Mouse (Mus musculus): ENCODE results near the gene Sp100. TPM values are rescaled to one million over a fixed set of nuclear protein-coding genes. Genes with fewer than 3 reads are reported as not detected.

The Sp100 gene
- total and polyA plus RNA-seq, 2 experiments, result 3.2 to 14.6 TPM

- no peak for DNase-seq (ENCODE audit: extremely low read depth, low read depth, low spot score)
- no peak overlapping the region for H3K9ac ChIP-seq (ENCODE audit: low read depth, low read length)
- H3K79me2 ChIP-seq (ENCODE audit: control insufficient read depth, insufficient read depth, low read length), result no peaks in the 10 kb centered on the region
- WGBS, result 83% methylated on average over 6 of the region's 6 CpGs
- H3K27me3 ChIP-seq (ENCODE audit: control insufficient read depth, insufficient read depth, low read length), result no peaks in the 10 kb centered on the region
- no peaks in the 10 kb centered on the region for H3K4me1 ChIP-seq (ENCODE audit: control insufficient read depth, insufficient read depth, low read length)
- no peaks in the 10 kb centered on the region for H3K36me3 ChIP-seq (ENCODE audit: control insufficient read depth, insufficient read depth, low read length)
- no peak for TF ChIP-seq CTCF (IDR thresholded peaks at IDR 0.05; ENCODE audit: low read depth, low read length)
- no peak for TF ChIP-seq POLR2A (IDR thresholded peaks at IDR 0.05; ENCODE audit: extremely low read depth, insufficient read depth, low read length)
- no peak overlapping the region for H3K27ac ChIP-seq (replicated peaks; ENCODE audit: insufficient read depth, low read depth, low read length)
- no peak overlapping the region for H3K4me3 ChIP-seq (ENCODE audit: insufficient read depth, low read depth, low read length)
These were observed 91.1 kb downstream of the Sp100 start for GRCm38 (mm10) chr1:85740923-85741322.

GRCm38 (mm10) chr1:85742333-85742732 lies 92.5 kb downstream of the Sp100 start:
- TF ChIP-seq CTCF (IDR thresholded peaks at IDR 0.05; ENCODE audit: low read depth, low read length) (no peak), POLR2A (IDR thresholded peaks at IDR 0.05; ENCODE audit: extremely low read depth, insufficient read depth, low read length) (no peak)
- DNase-seq (ENCODE audit: extremely low read depth, low read depth, low spot score), result no peak
- H3K4me3 ChIP-seq (ENCODE audit: insufficient read depth, low read depth, low read length), result no peak overlapping the region
- WGBS, result 81% methylated on average over 5 of the region's 5 CpGs
- no peaks in the 10 kb centered on the region for H3K4me1 ChIP-seq (ENCODE audit: control insufficient read depth, insufficient read depth, low read length)
- H3K27me3 ChIP-seq (ENCODE audit: control insufficient read depth, insufficient read depth, low read length), result no peaks in the 10 kb centered on the region
- H3K27ac ChIP-seq (replicated peaks; ENCODE audit: insufficient read depth, low read depth, low read length), result no peak overlapping the region
- no peaks in the 10 kb centered on the region for H3K79me2 ChIP-seq (ENCODE audit: control insufficient read depth, insufficient read depth, low read length)
- no peaks in the 10 kb centered on the region for H3K36me3 ChIP-seq (ENCODE audit: control insufficient read depth, insufficient read depth, low read length)
- H3K9ac ChIP-seq (ENCODE audit: low read depth, low read length), result no peak overlapping the region

- TF ChIP-seq POLR2A (IDR thresholded peaks at IDR 0.05; ENCODE audit: extremely low read depth, insufficient read depth, low read length) (no peak), CTCF (IDR thresholded peaks at IDR 0.05; ENCODE audit: low read depth, low read length) (no peak)
- 30% methylated on average over 2 of the region's 2 CpGs for WGBS
- no peak overlapping the region for H3K9ac ChIP-seq (ENCODE audit: low read depth, low read length)
- H3K79me2 ChIP-seq (ENCODE audit: control insufficient read depth, insufficient read depth, low read length), result no peaks in the 10 kb centered on the region
- H3K4me1 ChIP-seq (ENCODE audit: control insufficient read depth, insufficient read depth, low read length), result no peaks in the 10 kb centered on the region
- no peak overlapping the region for H3K27ac ChIP-seq (replicated peaks; ENCODE audit: insufficient read depth, low read depth, low read length)
- H3K4me3 ChIP-seq (ENCODE audit: insufficient read depth, low read depth, low read length), result no peak overlapping the region
- no peaks in the 10 kb centered on the region for H3K36me3 ChIP-seq (ENCODE audit: control insufficient read depth, insufficient read depth, low read length)
- no peaks in the 10 kb centered on the region for H3K27me3 ChIP-seq (ENCODE audit: control insufficient read depth, insufficient read depth, low read length)
- no peak for DNase-seq (ENCODE audit: extremely low read depth, low read depth, low spot score)
These were observed 93.2 kb downstream of the Sp100 start for GRCm38 (mm10) chr1:85742916-85743505.

GRCm38 (mm10) chr1:85744539-85744938 lies 94.8 kb downstream of the Sp100 start:
- no peaks in the 10 kb centered on the region for H3K36me3 ChIP-seq (ENCODE audit: control insufficient read depth, insufficient read depth, low read length)
- no peak overlapping the region for H3K4me3 ChIP-seq (ENCODE audit: insufficient read depth, low read depth, low read length)
- 52% methylated on average over 3 of the region's 3 CpGs for WGBS
- no peaks in the 10 kb centered on the region for H3K79me2 ChIP-seq (ENCODE audit: control insufficient read depth, insufficient read depth, low read length)
- no peak overlapping the region for H3K9ac ChIP-seq (ENCODE audit: low read depth, low read length)
- H3K27ac ChIP-seq (replicated peaks; ENCODE audit: insufficient read depth, low read depth, low read length), result no peak overlapping the region
- no peaks in the 10 kb centered on the region for H3K4me1 ChIP-seq (ENCODE audit: control insufficient read depth, insufficient read depth, low read length)
- no peak for TF ChIP-seq POLR2A (IDR thresholded peaks at IDR 0.05; ENCODE audit: extremely low read depth, insufficient read depth, low read length)
- TF ChIP-seq CTCF (IDR thresholded peaks at IDR 0.05; ENCODE audit: low read depth, low read length), result no peak
- DNase-seq (ENCODE audit: extremely low read depth, low read depth, low spot score), result no peak
- H3K27me3 ChIP-seq (ENCODE audit: control insufficient read depth, insufficient read depth, low read length), result no peaks in the 10 kb centered on the region

- no peak overlapping the region for H3K9ac ChIP-seq (ENCODE audit: low read depth, low read length)
- no peaks in the 10 kb centered on the region for H3K79me2 ChIP-seq (ENCODE audit: control insufficient read depth, insufficient read depth, low read length)
- 86% methylated on average over 5 of the region's 5 CpGs for WGBS
- TF ChIP-seq CTCF (IDR thresholded peaks at IDR 0.05; ENCODE audit: low read depth, low read length) (no peak), POLR2A (IDR thresholded peaks at IDR 0.05; ENCODE audit: extremely low read depth, insufficient read depth, low read length) (no peak)
- H3K4me3 ChIP-seq (ENCODE audit: insufficient read depth, low read depth, low read length), result no peak overlapping the region
- H3K4me1 ChIP-seq (ENCODE audit: control insufficient read depth, insufficient read depth, low read length), result no peaks in the 10 kb centered on the region
- no peaks in the 10 kb centered on the region for H3K36me3 ChIP-seq (ENCODE audit: control insufficient read depth, insufficient read depth, low read length)
- no peak overlapping the region for H3K27ac ChIP-seq (replicated peaks; ENCODE audit: insufficient read depth, low read depth, low read length)
- H3K27me3 ChIP-seq (ENCODE audit: control insufficient read depth, insufficient read depth, low read length), result no peaks in the 10 kb centered on the region
- no peak for DNase-seq (ENCODE audit: extremely low read depth, low read depth, low spot score)
These were observed 96.7 kb downstream of the Sp100 start for GRCm38 (mm10) chr1:85746511-85746910.

- TF ChIP-seq CTCF (IDR thresholded peaks at IDR 0.05; ENCODE audit: low read depth, low read length) (no peak), POLR2A (IDR thresholded peaks at IDR 0.05; ENCODE audit: extremely low read depth, insufficient read depth, low read length) (no peak)
- no peak overlapping the region for H3K9ac ChIP-seq (ENCODE audit: low read depth, low read length)
- 93% methylated on average over 2 of the region's 2 CpGs for WGBS
- no peak overlapping the region for H3K4me3 ChIP-seq (ENCODE audit: insufficient read depth, low read depth, low read length)
- no peaks in the 10 kb centered on the region for H3K79me2 ChIP-seq (ENCODE audit: control insufficient read depth, insufficient read depth, low read length)
- H3K27me3 ChIP-seq (ENCODE audit: control insufficient read depth, insufficient read depth, low read length), result no peaks in the 10 kb centered on the region
- DNase-seq (ENCODE audit: extremely low read depth, low read depth, low spot score), result no peak
- H3K4me1 ChIP-seq (ENCODE audit: control insufficient read depth, insufficient read depth, low read length), result no peaks in the 10 kb centered on the region
- no peak overlapping the region for H3K27ac ChIP-seq (replicated peaks; ENCODE audit: insufficient read depth, low read depth, low read length)
- no peaks in the 10 kb centered on the region for H3K36me3 ChIP-seq (ENCODE audit: control insufficient read depth, insufficient read depth, low read length)
These were observed 100.0 kb downstream of the Sp100 start for GRCm38 (mm10) chr1:85749829-85750228.

Data from liver, adult 2 months (tissue).